Mouse (Mus musculus): ENCODE data around the gene Trio. TPM values are rescaled to one million over a fixed set of nuclear protein-coding genes. Genes with fewer than 3 reads are reported as not detected.

The Trio gene
- 16.9 and 21.7 TPM in 2 replicates for total RNA-seq (2017)

GRCm38 (mm10) chr15:28025447-28026166 is at the start of gene Trio:
Gene Trio, minus strand, starts transcription at chr15:28025848.
- peak; percentile 97 for ATAC-seq (replicated peaks; ENCODE audit: low read depth, poor library complexity, severe bottlenecking)

GRCm38 (mm10) chr15:28074416-28074970 is 48.8 kb upstream of the Trio start:
- ATAC-seq (replicated peaks; ENCODE audit: low read depth, poor library complexity, severe bottlenecking): no peak

GRCm38 (mm10) chr15:28071601-28072000 is 46.0 kb upstream of the Trio start:
- no peak for ATAC-seq (replicated peaks; ENCODE audit: low read depth, poor library complexity, severe bottlenecking)

GRCm38 (mm10) chr15:28070771-28071419 is 45.2 kb upstream of the Trio start:
- peak; percentile 95 for ATAC-seq (replicated peaks; ENCODE audit: low read depth, poor library complexity, severe bottlenecking)

- ATAC-seq (replicated peaks; ENCODE audit: low read depth, poor library complexity, severe bottlenecking): no peak
Observed at GRCm38 (mm10) chr15:28070221-28070620, 44.6 kb upstream of the Trio start.

GRCm38 (mm10) chr15:28067373-28067772 is 41.7 kb upstream of the Trio start:
- ATAC-seq (replicated peaks; ENCODE audit: low read depth, poor library complexity, severe bottlenecking): peak; percentile 78

GRCm38 (mm10) chr15:28066468-28066867 is 40.8 kb upstream of the Trio start:
- no peak for ATAC-seq (replicated peaks; ENCODE audit: low read depth, poor library complexity, severe bottlenecking)

- ATAC-seq (replicated peaks; ENCODE audit: low read depth, poor library complexity, severe bottlenecking): peak; percentile 63; the same call in 1 of the 2 replicates
Observed at GRCm38 (mm10) chr15:28065572-28065971, 39.9 kb upstream of the Trio start.

GRCm38 (mm10) chr15:28064733-28065088 is 39.1 kb upstream of the Trio start:
- no peak for ATAC-seq (replicated peaks; ENCODE audit: low read depth, poor library complexity, severe bottlenecking)

GRCm38 (mm10) chr15:28064081-28064732 is 38.6 kb upstream of the Trio start:
- no peak for ATAC-seq (replicated peaks; ENCODE audit: low read depth, poor library complexity, severe bottlenecking)

- no peak for ATAC-seq (replicated peaks; ENCODE audit: low read depth, poor library complexity, severe bottlenecking)
Observed at GRCm38 (mm10) chr15:28063466-28063865, 37.8 kb upstream of the Trio start.

- ATAC-seq (replicated peaks; ENCODE audit: low read depth, poor library complexity, severe bottlenecking): no peak
Observed at GRCm38 (mm10) chr15:28062016-28062415, 36.4 kb upstream of the Trio start.

- no peak for ATAC-seq (replicated peaks; ENCODE audit: low read depth, poor library complexity, severe bottlenecking)
Observed at GRCm38 (mm10) chr15:28060977-28061376, 35.3 kb upstream of the Trio start.

GRCm38 (mm10) chr15:28060423-28060822 is 34.8 kb upstream of the Trio start:
- ATAC-seq (replicated peaks; ENCODE audit: low read depth, poor library complexity, severe bottlenecking): no peak

GRCm38 (mm10) chr15:28057545-28057944 is 31.9 kb upstream of the Trio start:
- ATAC-seq (replicated peaks; ENCODE audit: low read depth, poor library complexity, severe bottlenecking): no peak

GRCm38 (mm10) chr15:28054731-28055130 is 29.1 kb upstream of the Trio start:
- no peak for ATAC-seq (replicated peaks; ENCODE audit: low read depth, poor library complexity, severe bottlenecking)

- no peak for ATAC-seq (replicated peaks; ENCODE audit: low read depth, poor library complexity, severe bottlenecking)
Observed at GRCm38 (mm10) chr15:28054111-28054510, 28.5 kb upstream of the Trio start.

GRCm38 (mm10) chr15:28053226-28053625 is 27.6 kb upstream of the Trio start:
- ATAC-seq (replicated peaks; ENCODE audit: low read depth, poor library complexity, severe bottlenecking): no peak

- ATAC-seq (replicated peaks; ENCODE audit: low read depth, poor library complexity, severe bottlenecking): no peak
Observed at GRCm38 (mm10) chr15:28051811-28052210, 26.2 kb upstream of the Trio start.

GRCm38 (mm10) chr15:28051104-28051625 is 25.5 kb upstream of the Trio start:
- ATAC-seq (replicated peaks; ENCODE audit: low read depth, poor library complexity, severe bottlenecking): no peak

- ATAC-seq (replicated peaks; ENCODE audit: low read depth, poor library complexity, severe bottlenecking): no peak
Observed at GRCm38 (mm10) chr15:28047711-28048110, 22.1 kb upstream of the Trio start.

Measured in common myeloid progenitor, adult 5-6 weeks (primary cell).